Mouse (Mus musculus) forebrain, embryonic 11.5 days (tissue): ENCODE data around the gene C87436. TPM values are rescaled to one million over a fixed set of nuclear protein-coding genes. Genes with fewer than 3 reads are reported as not detected.

Source experiments
- ATAC-seq: fragments of 200-750 bp; cut with Nextera tagmentation; replicated peaks from 2 replicates; pipeline ENCODE4 v1.8.0; 2017; ENCODE audit warnings: moderate TSS enrichment; ENCODE audit not compliant: low FRiP score
- DNase-seq: peaks from one replicate; pipeline ENCODE4 v3.0.0-alpha.2; 2017; ENCODE audit warnings: low spot score
- H3K27ac ChIP-seq: fragments of 300-500 bp; sonication (generic); 2 replicates; pipeline ENCODE4 v1.5.1; 2014; ENCODE audit warnings: low read depth, low read length
- H3K27me3 ChIP-seq: fragments of 300-500 bp; sonication (generic); 2 replicates; pipeline ENCODE4 v1.6.1; 2014; ENCODE audit warnings: mild to moderate bottlenecking, low read length, mixed read lengths; ENCODE audit not compliant: control insufficient read depth, insufficient read depth
- H3K36me3 ChIP-seq: fragments of 300-500 bp; sonication (generic); 2 replicates; pipeline ENCODE4 v1.6.1; 2014; ENCODE audit warnings: mild to moderate bottlenecking, low read length, moderate library complexity, mixed read lengths; ENCODE audit not compliant: control insufficient read depth, insufficient read depth
- H3K4me1 ChIP-seq: fragments of 300-500 bp; sonication (generic); replicated peaks from 2 replicates; pipeline ENCODE4 v1.6.1; 2014; ENCODE audit warnings: low read length, mixed read lengths; ENCODE audit not compliant: control insufficient read depth, insufficient read depth
- H3K4me2 ChIP-seq: fragments of 300-500 bp; sonication (generic); 2 replicates; pipeline ENCODE4 v1.6.1; 2014; ENCODE audit warnings: low read depth, mild to moderate bottlenecking, low read length, moderate library complexity, mixed read lengths; ENCODE audit not compliant: severe bottlenecking
- H3K4me3 ChIP-seq: fragments of 300-500 bp; sonication (generic); 2 replicates; pipeline ENCODE4 v1.5.1; 2014; ENCODE audit warnings: low read depth, low read length
- H3K9ac ChIP-seq: fragments of 300-500 bp; sonication (generic); 2 replicates; pipeline ENCODE4 v1.6.1; 2014; ENCODE audit warnings: low read length
- H3K9me3 ChIP-seq: fragments of 300-500 bp; sonication (generic); 2 replicates; pipeline ENCODE4 v1.6.1; 2016; ENCODE audit warnings: low read length, mixed read lengths; ENCODE audit not compliant: control insufficient read depth
- WGBS: fragments of 180-500 bp; shearing (Covaris S2); extraction: QIAGEN DNeasy Blood & Tissue Kit; methylation state at CpG from one replicate; pipeline ENCODE4 v1.1.7; 2014; 5-methylcytosine and 5-hydroxymethylcytosine counted together
- polyA plus RNA-seq: library from polyadenylated mRNA; unstranded; fragments of >200 nt; fragmentation: Nextera tagmentation; extraction: Ambion mirVana; gene quantifications from 2 replicates; pipeline ENCODE4 v1.2.1, GENCODE M21; 2014

C87436 gene
- polyA plus RNA-seq, 1 experiment from 2014 or later = 28.1 TPM

DNA sequence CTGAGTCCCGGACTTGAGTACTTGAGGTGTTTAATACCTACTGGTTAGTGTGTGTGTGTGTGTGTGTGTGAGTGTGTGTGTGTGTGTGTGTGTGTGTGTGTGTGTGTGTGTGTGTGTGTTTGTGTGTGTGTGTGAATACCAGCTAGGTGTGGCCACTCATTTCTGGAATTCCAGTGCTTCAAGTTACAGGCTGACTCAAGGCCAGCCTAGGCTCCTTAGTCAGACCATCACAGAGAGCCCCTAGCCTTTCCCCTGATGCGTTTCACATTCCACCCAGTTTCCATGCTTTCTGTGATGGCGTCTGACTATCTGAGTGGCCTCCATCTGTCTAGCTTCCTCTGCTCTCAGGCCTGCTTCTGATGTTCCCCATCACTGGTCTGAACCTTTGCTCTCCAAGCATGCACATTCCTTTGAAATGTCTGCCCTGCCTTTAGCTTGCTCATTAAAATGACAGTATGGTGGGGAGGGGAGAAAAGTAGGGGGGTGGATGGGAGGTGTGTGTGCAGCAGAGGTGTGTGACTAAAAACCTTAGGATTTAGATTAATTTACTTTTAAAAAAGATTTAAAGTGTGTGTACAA lies 81.7 kb downstream of the C87436 start:
- no peak for DNase-seq
- Histone ChIP-seq H3K9ac (no peak overlapping the region), H3K4me2 (no peak overlapping the region), H3K36me3 (no peaks in the 10 kb centered on the region), H3K9me3 (no peaks in the 10 kb centered on the region), H3K27me3 (no peaks in the 10 kb centered on the region), H3K4me1 (no peaks in the 10 kb centered on the region), H3K4me3 (no peak overlapping the region), H3K27ac (no peak overlapping the region)
- WGBS = 83% methylated on average over 3 of the region's 3 CpGs
- no peak for ATAC-seq

DNA sequence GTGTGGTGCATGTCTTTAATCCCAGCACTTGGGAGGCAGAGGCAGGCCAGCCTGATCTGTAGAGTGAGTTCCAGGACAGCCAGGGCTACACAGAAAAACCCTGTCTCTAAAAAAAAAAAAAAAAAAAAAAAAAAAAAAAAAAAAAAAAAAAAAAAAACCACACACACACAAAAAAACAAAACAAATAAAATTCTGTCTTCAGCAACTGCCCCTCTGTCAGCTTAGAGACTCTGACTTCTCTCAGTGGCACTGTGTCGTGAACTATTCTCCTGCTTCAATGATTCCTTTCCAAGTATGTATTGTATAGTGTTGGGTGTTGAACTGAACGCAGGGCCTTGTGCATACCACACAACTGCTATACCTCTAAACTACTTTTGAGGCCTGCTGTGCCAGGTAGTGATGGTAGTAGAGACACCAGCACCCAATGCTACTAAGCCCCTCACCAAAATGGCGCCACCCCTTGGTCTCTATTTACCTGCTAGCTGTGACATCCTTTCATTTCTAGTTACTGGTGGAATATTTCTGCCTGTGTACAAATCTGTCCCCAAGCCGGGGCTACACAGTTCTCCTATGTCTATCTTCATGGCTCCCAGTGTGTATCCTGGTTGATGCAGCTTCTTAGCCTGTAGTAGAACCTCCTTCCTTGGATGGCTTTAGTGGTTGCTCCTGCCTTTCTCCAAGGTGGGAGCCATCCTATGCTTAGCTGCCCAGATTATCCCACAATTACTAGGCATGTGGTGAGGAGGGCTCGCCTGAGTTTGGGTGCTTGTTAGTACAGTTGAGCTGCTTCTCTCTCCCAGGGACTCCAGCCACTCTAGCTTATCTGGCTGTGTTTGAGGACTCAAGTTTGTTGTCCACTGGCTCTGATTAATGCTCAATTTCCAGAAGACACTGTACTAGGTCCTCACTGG lies 84.1 kb downstream of the C87436 start:
- Histone ChIP-seq H3K4me1 (no peaks in the 10 kb centered on the region; the same call in 1 of the 2 replicates), H3K27me3 (no peaks in the 10 kb centered on the region), H3K36me3 (no peaks in the 10 kb centered on the region; the same call in 1 of the 2 replicates), H3K4me2 (no peak overlapping the region; the same call in 1 of the 2 replicates), H3K27ac (no peak overlapping the region), H3K4me3 (peak overlapping the region; percentile 8; the same call in 1 of the 2 replicates), H3K9ac (no peak overlapping the region), H3K9me3 (no peaks in the 10 kb centered on the region)
- ATAC-seq = no peak
- 83% methylated on average over 5 of the region's 5 CpGs for WGBS
- no peak for DNase-seq

Other genes with a start within 250 kb of the C87436 start
- 1.7 and 1.9 TPM in 2 replicates for gene Tgfa, start 243.2 kb upstream of the C87436 start, polyA plus RNA-seq
- 164 and 168 TPM in 2 replicates for gene Fam136a, start 72.7 kb upstream of the C87436 start, polyA plus RNA-seq
- 775 and 792 TPM in 2 replicates for gene Snrpg, start 67.1 kb upstream of the C87436 start, polyA plus RNA-seq
- gene Pcyox1, start 41.2 kb upstream of the C87436 start, polyA plus RNA-seq = 94.8 and 95.3 TPM in 2 replicates
- 271 and 307 TPM in 2 replicates for gene Tia1, start 34.2 kb upstream of the C87436 start, polyA plus RNA-seq
- 0.37 TPM in 1 of 2 replicates, not detected in the other for gene Gm44790, start 11.7 kb upstream of the C87436 start, polyA plus RNA-seq
- 573 and 583 TPM in 2 replicates for gene Pcbp1, start 87.9 kb downstream of the C87436 start, polyA plus RNA-seq
- gene Asprv1, start 189.8 kb downstream of the C87436 start, polyA plus RNA-seq = 0.35 and 0.59 TPM in 2 replicates
- gene Mxd1, start 230.8 kb downstream of the C87436 start, polyA plus RNA-seq = 16.8 and 17.5 TPM in 2 replicates
- 128 and 139 TPM in 2 replicates for gene Snrnp27, start 246.1 kb downstream of the C87436 start, polyA plus RNA-seq